Mouse (Mus musculus) cortical plate, adult 2 months (tissue): Measurements from ENCODE around the gene Fcgr2b.

ENCODE experiments used
- CTCF ChIP-seq: fragments of 200-500 bp; IDR thresholded peaks from 2 replicates; pipeline ENCODE4 v1.5.1; 2011; ENCODE audit warnings: mild to moderate bottlenecking, control low read depth, low read length; ENCODE audit not compliant: insufficient read depth; ENCODE audit errors: extremely low read depth
- POLR2A ChIP-seq: fragments of 200-500 bp; IDR thresholded peaks from 2 replicates; pipeline ENCODE4 v1.6.1; 2011; ENCODE audit warnings: mild to moderate bottlenecking, low read length, control low read depth; ENCODE audit not compliant: insufficient read depth; ENCODE audit errors: extremely low read depth

- TF ChIP-seq CTCF, result no peak
- no peak for TF ChIP-seq POLR2A
Measured at GRCm38 (mm10) chr1:170974171-170974570, 2.2 kb downstream of the Fcgr2b start.
